Mouse (Mus musculus) heart, embryonic 10.5 days (tissue): Measurements from ENCODE around the gene Lefty1. TPM values are rescaled to one million over a fixed set of nuclear protein-coding genes. Genes with fewer than 3 reads are reported as not detected.
"Not testable (repeated sequence)": the region's sequence is repeated elsewhere in the genome, so short reads cannot be mapped to it uniquely, and the experiment has no call there.

Source experiments
- DNase-seq: peaks from one replicate; pipeline ENCODE4 v3.0.0-alpha.2; 2017; ENCODE audit warnings: low spot score
- H3K27ac ChIP-seq: fragments of 300-500 bp; sonication (generic); 2 replicates; pipeline ENCODE4 v1.5.1; 2016; ENCODE audit warnings: mild to moderate bottlenecking
- H3K27me3 ChIP-seq: fragments of 300-500 bp; sonication (generic); 2 replicates; pipeline ENCODE4 v1.6.1; 2016; ENCODE audit warnings: mild to moderate bottlenecking; ENCODE audit not compliant: poor library complexity, insufficient read depth, severe bottlenecking
- H3K36me3 ChIP-seq: fragments of 300-500 bp; sonication (generic); 2 replicates; pipeline ENCODE4 v1.6.1; 2016; ENCODE audit warnings: mild to moderate bottlenecking, moderate library complexity
- H3K4me1 ChIP-seq: fragments of 300-500 bp; sonication (generic); 2 replicates; pipeline ENCODE4 v1.6.1; 2016; ENCODE audit warnings: mild to moderate bottlenecking
- H3K4me3 ChIP-seq: fragments of 300-500 bp; sonication (generic); 2 replicates; pipeline ENCODE4 v1.5.1; 2016; ENCODE audit warnings: mild to moderate bottlenecking, moderate library complexity
- H3K9me3 ChIP-seq: fragments of 300-500 bp; sonication (generic); 2 replicates; pipeline ENCODE4 v1.6.1; 2016; ENCODE audit warnings: mild to moderate bottlenecking, moderate library complexity
- WGBS: fragments of 180-500 bp; shearing (Covaris S2); methylation state at CpG from one replicate; pipeline ENCODE4 v1.1.7; 2016; 5-methylcytosine and 5-hydroxymethylcytosine counted together
- polyA plus RNA-seq: library from polyadenylated mRNA; unstranded; fragments of >200 nt; fragmentation: Nextera tagmentation; extraction: Ambion mirVana; gene quantifications from 2 replicates; pipeline ENCODE4 v1.2.1, GENCODE M21; 2016

The Lefty1 gene
- 0.89 and 1.1 TPM in 2 replicates for polyA plus RNA-seq

GRCm38 (mm10) chr1:180934467-180935419, at the start of gene Lefty1:
Lefty1 (plus strand) TSS chr1:180935022.
- no peak for DNase-seq
- Histone ChIP-seq H3K27me3 (peaks cover 59% of the 10 kb centered on the region), H3K4me3 (no peak within 1 kb of the TSS), H3K36me3 (no peaks in the 10 kb centered on the region), H3K9me3 (no peaks in the 10 kb centered on the region), H3K27ac (no peak within 1 kb of the TSS; the same call in 1 of the 2 replicates), H3K4me1 (peaks cover 16% of the 10 kb centered on the region)
- 12% methylated on average over 21 of the region's 21 CpGs for WGBS

DNA sequence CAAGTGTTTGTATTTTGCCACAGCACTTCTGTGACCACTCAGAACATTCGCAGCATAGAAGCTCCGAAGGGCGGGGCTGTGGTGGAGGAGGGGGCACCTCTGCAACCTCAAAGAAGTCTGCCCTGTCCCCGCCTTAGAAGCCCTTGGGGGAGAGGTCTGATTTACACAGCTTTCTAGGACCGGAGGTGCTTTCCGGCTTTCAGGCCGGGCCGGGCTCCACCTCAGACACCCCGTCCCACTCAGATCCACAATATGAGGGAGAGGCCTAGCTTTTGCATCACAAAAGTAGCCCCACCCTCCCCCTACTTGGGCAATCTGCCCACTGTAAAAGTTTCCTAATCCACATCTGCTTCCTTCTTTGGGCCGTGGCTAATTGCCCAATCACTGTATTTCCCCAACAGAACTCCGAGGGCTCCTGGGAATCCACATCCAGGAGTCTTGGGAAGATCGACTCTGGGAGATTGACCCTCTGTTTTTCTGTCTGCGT, 46.2 kb upstream of the Lefty1 start:
- peaks cover 27% of the 10 kb centered on the region for H3K4me1 ChIP-seq
- peak overlapping the region; percentile 36 for H3K4me3 ChIP-seq
- no peaks in the 10 kb centered on the region for H3K9me3 ChIP-seq
- H3K36me3 ChIP-seq: no peaks in the 10 kb centered on the region
- peaks cover 37% of the 10 kb centered on the region for H3K27me3 ChIP-seq
- no peak for DNase-seq
- 6% methylated on average over 13 of the region's 13 CpGs for WGBS
- peak overlapping the region; percentile 67 for H3K27ac ChIP-seq

DNA sequence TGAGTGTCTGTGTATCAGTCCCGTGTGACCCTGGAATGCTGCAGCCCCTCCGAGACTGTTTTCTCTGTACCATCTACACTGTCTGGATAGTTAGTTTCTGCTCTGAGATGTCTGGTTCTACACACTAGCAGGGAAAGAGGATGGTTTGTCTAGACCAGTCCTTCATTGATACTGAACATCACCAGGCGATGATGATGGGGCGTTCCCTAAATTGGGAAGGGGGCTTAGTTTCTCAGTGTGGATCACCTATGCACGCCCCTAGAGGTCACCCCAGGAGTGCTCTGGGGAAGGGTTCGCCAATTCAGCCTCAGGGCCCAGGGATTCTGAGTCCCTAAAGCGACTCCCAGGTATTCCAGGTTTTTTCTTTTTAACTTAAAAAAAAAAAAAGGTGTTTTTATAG, 45.6 kb upstream of the Lefty1 start:
- Histone ChIP-seq H3K4me1 (peaks cover 26% of the 10 kb centered on the region), H3K27ac (peak overlapping the region; percentile 67; the same call in 1 of the 2 replicates), H3K27me3 (peaks cover 42% of the 10 kb centered on the region), H3K9me3 (no peaks in the 10 kb centered on the region), H3K4me3 (0 out of 2 replicates have a peak overlapping the region, but pooled peaks have one; percentile 25), H3K36me3 (no peaks in the 10 kb centered on the region)
- WGBS: 25% methylated on average over 7 of the region's 7 CpGs
- DNase-seq: no peak

- Histone ChIP-seq H3K4me1 (peaks cover 25% of the 10 kb centered on the region), H3K36me3 (no peaks in the 10 kb centered on the region), H3K27me3 (peaks cover 49% of the 10 kb centered on the region), H3K27ac (no peak overlapping the region), H3K4me3 (no peak overlapping the region), H3K9me3 (no peaks in the 10 kb centered on the region)
- DNase-seq: no peak
- WGBS: 28% methylated on average over 6 of the region's 6 CpGs
These were observed 45.0 kb upstream of the Lefty1 start for GRCm38 (mm10) chr1:180889841-180890240.

DNA sequence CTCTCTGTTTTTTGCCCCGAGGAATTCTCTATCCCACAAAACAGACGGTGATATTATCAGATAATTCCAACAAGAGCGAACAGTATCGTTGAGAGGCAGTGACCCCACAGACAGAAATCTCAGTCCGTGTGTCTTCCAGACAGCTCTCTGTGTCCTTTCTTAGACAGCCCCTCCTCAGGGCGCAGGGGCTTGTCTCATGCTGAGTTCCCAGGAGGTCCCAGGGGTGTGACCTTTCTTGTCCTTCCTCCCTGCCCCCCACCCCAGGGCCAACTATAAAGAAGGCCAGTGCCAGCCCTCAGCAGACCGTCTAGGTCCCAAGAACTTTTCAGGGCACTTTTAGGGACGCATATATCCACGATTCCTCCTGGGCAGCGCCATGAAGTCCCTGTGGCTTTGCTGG, 42.0 kb upstream of the Lefty1 start, which contains the start of gene Lefty2:
Gene Lefty2, plus strand, starts transcription at position 301 of the 400 bp plus-strand sequence.
- WGBS: 33% methylated on average over 10 of the region's 10 CpGs
- Histone ChIP-seq H3K4me3 (no peak within 1 kb of the TSS), H3K27ac (no peak within 1 kb of the TSS; the same call in 1 of the 2 replicates), H3K36me3 (no peaks in the 10 kb centered on the region), H3K4me1 (peaks cover 25% of the 10 kb centered on the region), H3K27me3 (peaks cover 51% of the 10 kb centered on the region), H3K9me3 (no peaks in the 10 kb centered on the region)
- DNase-seq: no peak

GRCm38 (mm10) chr1:180894088-180894987, 40.5 kb upstream of the Lefty1 start:
- H3K27me3 ChIP-seq: peaks cover 51% of the 10 kb centered on the region
- not testable (repeated sequence) for H3K27ac ChIP-seq, H3K36me3 ChIP-seq, DNase-seq, H3K9me3 ChIP-seq
- H3K4me3 ChIP-seq: peak overlapping the region; percentile 35
- H3K4me1 ChIP-seq: peaks cover 12% of the 10 kb centered on the region; the same call in 1 of the 2 replicates
- 3% methylated on average over 41 of the region's 51 CpGs for WGBS

DNA sequence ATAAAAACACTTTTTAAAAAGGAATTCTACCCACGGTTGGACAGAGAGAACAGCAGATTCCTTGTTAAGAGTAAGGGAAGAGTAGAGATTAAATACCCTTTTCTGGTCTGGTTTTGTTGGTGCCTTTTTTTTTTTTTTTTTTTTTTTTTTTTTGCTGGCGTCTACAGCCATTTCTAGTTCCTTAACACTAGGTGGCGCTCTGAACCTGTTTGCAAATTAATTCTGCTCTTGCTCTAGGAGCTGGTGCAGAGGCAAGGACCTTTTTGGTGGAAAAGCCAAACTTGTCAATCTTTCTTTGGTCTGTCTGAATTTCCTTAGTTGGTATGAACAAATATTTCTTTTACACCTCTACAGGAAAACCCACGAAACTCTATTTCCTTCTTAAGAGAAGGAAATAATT, 33.7 kb upstream of the Lefty1 start:
- WGBS: 1% methylated on average over 4 of the region's 4 CpGs
- DNase-seq: no peak
- Histone ChIP-seq H3K9me3 (no peaks in the 10 kb centered on the region), H3K27ac (no peak overlapping the region), H3K4me1 (peaks cover 15% of the 10 kb centered on the region), H3K4me3 (no peak overlapping the region), H3K36me3 (peaks cover 3% of the 10 kb centered on the region), H3K27me3 (no peaks in the 10 kb centered on the region)

DNA sequence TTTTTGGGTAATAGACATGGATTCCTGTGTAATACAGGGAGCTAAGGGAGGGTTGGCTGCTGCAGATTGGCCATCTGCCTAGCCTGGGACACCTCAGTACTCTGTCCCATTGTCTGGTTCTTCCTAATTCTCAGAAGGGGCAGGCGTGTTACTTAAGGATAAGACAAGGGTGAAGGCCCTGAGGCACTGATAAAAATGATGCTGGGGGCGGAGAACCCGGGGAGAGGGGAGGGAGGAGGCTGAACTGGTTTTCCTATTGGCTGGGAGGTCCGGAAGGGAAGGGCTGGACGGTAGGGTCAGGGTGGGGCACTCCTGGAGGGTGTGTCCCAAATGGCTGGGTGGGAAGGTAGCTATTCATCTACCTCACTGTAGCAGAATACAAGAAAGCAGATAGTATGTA, 31.9 kb upstream of the Lefty1 start:
- Histone ChIP-seq H3K4me3 (no peak overlapping the region), H3K36me3 (peaks cover 21% of the 10 kb centered on the region), H3K27ac (no peak overlapping the region), H3K9me3 (no peaks in the 10 kb centered on the region), H3K4me1 (peaks cover 22% of the 10 kb centered on the region), H3K27me3 (no peaks in the 10 kb centered on the region)
- peak; percentile 96 for DNase-seq
- 28% methylated on average over 5 of the region's 5 CpGs for WGBS

- peak overlapping the region; percentile 90 for H3K27ac ChIP-seq
- H3K27me3 ChIP-seq: no peaks in the 10 kb centered on the region
- peaks cover 29% of the 10 kb centered on the region for H3K36me3 ChIP-seq
- no peak for DNase-seq
- 40% methylated on average over 10 of the region's 10 CpGs for WGBS
- H3K9me3 ChIP-seq: no peaks in the 10 kb centered on the region
- peak overlapping the region; percentile 73 for H3K4me3 ChIP-seq
- peaks cover 25% of the 10 kb centered on the region for H3K4me1 ChIP-seq
These were observed 31.2 kb upstream of the Lefty1 start for GRCm38 (mm10) chr1:180903666-180904038.

- Histone ChIP-seq H3K27ac (peak within 1 kb of the TSS; percentile 90), H3K4me3 (peak within 1 kb of the TSS; percentile 73), H3K27me3 (no peaks in the 10 kb centered on the region), H3K4me1 (peaks cover 26% of the 10 kb centered on the region), H3K36me3 (peaks cover 32% of the 10 kb centered on the region), H3K9me3 (no peaks in the 10 kb centered on the region)
- under 1% methylated on average over 52 of the region's 52 CpGs for WGBS
- peak; percentile 99 for DNase-seq
These were observed 30.6 kb upstream of the Lefty1 start, which contains the start of gene Pycr2 for GRCm38 (mm10) chr1:180904039-180904814. Pycr2 (plus strand) TSS chr1:180904293.

GRCm38 (mm10) chr1:180904815-180905080, 30.1 kb upstream of the Lefty1 start:
- Histone ChIP-seq H3K36me3 (peaks cover 32% of the 10 kb centered on the region), H3K4me3 (peak overlapping the region; percentile 73), H3K4me1 (peaks cover 26% of the 10 kb centered on the region), H3K9me3 (no peaks in the 10 kb centered on the region), H3K27ac (peak overlapping the region; percentile 90), H3K27me3 (no peaks in the 10 kb centered on the region)
- WGBS: 8% methylated on average over 5 of the region's 5 CpGs
- no peak for DNase-seq

DNA sequence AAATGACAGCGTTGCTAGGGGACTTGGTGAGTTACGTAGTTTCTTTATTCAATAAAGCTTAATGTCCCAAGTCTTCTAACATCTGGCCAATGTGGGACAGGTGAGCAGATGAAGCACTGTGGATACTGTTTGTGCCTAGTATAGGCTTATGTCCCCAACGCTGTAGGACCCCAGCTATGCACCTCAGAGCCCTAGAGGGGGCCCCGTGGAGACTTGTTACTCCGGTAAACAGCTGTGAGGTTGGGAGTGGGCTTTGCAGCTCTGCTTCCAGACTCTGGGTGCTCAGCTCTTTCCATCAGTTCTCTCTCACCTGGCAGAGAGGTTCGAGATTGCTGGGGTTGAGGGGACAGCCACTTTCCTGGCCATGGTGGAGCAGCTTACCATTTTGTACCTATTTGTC, 29.5 kb upstream of the Lefty1 start:
- DNase-seq: no peak
- peaks cover 32% of the 10 kb centered on the region for H3K36me3 ChIP-seq
- H3K27ac ChIP-seq: peak overlapping the region; percentile 90
- WGBS: 64% methylated on average over 6 of the region's 6 CpGs
- peak overlapping the region; percentile 73 for H3K4me3 ChIP-seq
- H3K27me3 ChIP-seq: no peaks in the 10 kb centered on the region
- no peaks in the 10 kb centered on the region for H3K9me3 ChIP-seq
- H3K4me1 ChIP-seq: peaks cover 26% of the 10 kb centered on the region
